Mouse (Mus musculus) small intestine, adult 2 months (tissue): ENCODE data around the gene Mast4.

Experiments used
- CTCF ChIP-seq: fragments of 200-500 bp; IDR thresholded peaks from 2 replicates; pipeline ENCODE4 v1.5.1; 2012; ENCODE audit warnings: low read depth, mild to moderate bottlenecking, control low read depth, inconsistent platforms, low read length, moderate library complexity, mixed read lengths; ENCODE audit not compliant: insufficient replicate concordance, insufficient read length; ENCODE audit errors: extremely low read depth
- POLR2A ChIP-seq: fragments of 200-500 bp; IDR thresholded peaks from 2 replicates; pipeline ENCODE4 v1.6.1; 2012; ENCODE audit warnings: low read depth, mild to moderate bottlenecking, control low read depth, inconsistent platforms, low read length, moderate library complexity

DNA sequence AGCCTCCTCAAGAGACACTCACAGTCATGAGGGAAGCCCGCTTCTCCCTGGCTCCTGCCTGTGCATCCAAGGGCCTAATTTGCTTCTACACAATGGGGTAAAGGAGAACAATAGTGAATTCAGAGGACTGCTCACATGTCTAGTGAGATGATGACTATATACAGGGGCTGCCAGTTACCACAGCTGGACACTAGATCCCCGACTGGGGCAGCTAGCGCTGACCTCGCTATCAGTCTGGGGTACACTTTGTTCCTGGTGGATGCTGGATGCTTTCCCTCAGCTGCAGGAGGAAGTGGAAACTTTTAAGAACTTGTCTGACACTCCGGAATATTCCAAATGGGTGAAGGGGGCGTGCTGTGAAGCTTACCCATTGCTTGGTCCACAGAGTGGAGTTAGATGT, 319.7 kb downstream of the Mast4 start:
- TF ChIP-seq CTCF (no peak), POLR2A (no peak)
